Mouse (Mus musculus): ENCODE data around the gene Klkb1. TPM values are rescaled to one million over a fixed set of nuclear protein-coding genes. Genes with fewer than 3 reads are reported as not detected.

Gene Klkb1
- polyA plus RNA-seq, 1 experiment, result 0.40 TPM

DNA sequence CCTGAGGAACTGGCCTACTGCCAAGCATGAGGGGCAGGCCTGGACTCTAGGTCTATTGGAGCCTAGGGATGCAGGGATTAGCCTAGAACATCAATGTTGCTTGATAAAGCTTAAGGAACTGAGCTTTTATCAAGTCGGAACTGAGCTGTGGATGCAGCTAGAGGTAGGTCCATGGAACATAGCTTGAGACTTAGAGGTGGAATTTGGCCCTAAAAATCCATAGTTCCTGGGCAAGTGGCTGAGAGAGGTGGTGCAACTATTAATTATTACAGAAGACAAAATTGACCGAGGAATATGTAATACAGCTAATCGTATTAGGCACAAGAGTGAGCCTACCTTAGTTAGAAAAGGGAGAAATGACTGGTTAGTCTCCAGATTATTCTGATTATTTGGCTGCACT lies 9.7 kb upstream of the Klkb1 start:
- no peak overlapping the region for H3K4me3 ChIP-seq (ENCODE audit: insufficient read depth, low read depth, low read length)
- no peak overlapping the region for H3K27ac ChIP-seq (replicated peaks; ENCODE audit: low read depth, low read length)
- H3K4me1 ChIP-seq (ENCODE audit: control insufficient read depth, insufficient read depth, insufficient read length, low read length), result no peaks in the 10 kb centered on the region; the same call in 1 of the 2 replicates

DNA sequence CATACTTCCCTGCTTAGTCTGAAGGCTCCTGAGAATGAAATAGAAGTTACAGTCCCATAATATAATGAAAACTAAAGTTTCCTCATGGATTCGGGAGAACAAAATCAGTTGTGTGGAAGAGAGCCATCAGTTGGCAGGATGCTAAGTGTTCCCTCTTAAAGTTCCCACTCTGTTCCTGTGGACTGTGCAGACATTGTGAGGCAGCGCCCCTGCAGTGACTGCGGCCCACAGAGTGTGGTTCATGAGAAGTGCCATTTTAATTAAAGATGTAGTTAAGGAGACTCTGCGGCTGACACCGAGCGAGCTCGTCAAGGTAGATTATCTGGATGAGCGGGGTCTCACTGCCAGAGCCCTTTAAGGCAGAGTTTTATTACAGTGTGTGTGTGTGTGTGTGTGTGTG lies 7.7 kb upstream of the Klkb1 start:
- Histone ChIP-seq H3K4me1 (ENCODE audit: control insufficient read depth, insufficient read depth, insufficient read length, low read length) (no peaks in the 10 kb centered on the region; the same call in 1 of the 2 replicates), H3K4me3 (ENCODE audit: insufficient read depth, low read depth, low read length) (no peak overlapping the region), H3K27ac (replicated peaks; ENCODE audit: low read depth, low read length) (no peak overlapping the region)

DNA sequence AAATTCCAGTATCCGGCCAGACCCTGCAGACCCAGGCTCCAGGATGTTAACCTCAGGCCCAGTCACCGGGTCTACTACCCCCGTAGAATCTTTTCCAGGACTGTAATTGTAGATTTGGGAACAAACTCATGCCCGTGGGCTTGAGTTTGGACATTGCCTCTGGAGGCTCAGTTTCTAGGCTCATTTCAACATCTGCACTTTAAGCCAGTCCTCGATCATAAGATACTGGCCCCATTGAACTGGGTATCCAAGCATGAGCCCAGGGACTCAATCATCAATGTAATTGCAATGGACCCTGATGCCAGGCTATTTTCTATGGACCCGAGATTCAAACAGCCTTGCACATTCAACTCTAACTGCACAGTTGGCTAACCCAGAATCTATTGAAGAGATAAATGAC lies 617 bp upstream of the Klkb1 start:
- Histone ChIP-seq H3K4me1 (ENCODE audit: control insufficient read depth, insufficient read depth, insufficient read length, low read length) (no peaks in the 10 kb centered on the region), H3K27ac (replicated peaks; ENCODE audit: low read depth, low read length) (no peak overlapping the region), H3K4me3 (ENCODE audit: insufficient read depth, low read depth, low read length) (no peak overlapping the region)

DNA sequence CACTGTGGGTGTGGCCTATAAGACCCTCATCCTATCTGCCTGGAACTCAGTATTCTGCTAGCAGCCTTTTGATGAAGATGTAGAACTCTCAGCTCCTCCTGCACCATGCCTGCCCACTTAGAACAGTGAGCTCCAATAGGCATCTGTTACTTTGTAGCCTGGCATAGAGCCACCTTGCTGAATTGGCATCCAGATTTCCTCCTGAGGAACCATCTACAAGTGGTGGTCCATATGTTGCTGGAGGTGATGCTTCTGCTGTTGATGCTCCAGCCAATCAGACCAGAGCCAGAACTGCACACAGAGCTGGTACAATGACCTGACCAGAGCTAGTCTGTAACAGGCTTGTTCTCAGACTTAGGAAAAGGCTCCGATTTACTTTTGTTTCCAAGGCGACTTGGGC lies 2.9 kb downstream of the Klkb1 start:
- Histone ChIP-seq H3K4me3 (ENCODE audit: insufficient read depth, low read depth, low read length) (no peak overlapping the region), H3K27ac (replicated peaks; ENCODE audit: low read depth, low read length) (no peak overlapping the region), H3K4me1 (ENCODE audit: control insufficient read depth, insufficient read depth, insufficient read length, low read length) (no peaks in the 10 kb centered on the region)

DNA sequence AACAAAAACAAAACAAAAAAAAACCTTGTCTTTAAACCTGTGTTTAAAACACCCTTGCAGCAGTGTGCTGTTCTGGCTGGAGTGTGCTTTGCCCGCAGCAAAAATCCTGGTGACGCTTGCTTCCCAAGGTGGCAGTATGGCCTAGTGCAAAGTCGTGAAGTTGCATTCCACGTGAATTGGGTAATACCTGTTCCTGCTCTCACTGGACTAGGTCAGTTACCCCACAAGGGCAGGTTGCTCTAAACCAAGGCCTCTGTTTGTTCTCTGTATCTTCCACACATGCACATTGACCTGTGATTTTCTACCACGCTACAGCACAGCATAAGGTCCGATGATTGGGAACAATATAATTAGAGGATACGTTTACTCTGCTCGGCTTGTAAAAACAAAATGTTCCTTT lies 13.0 kb downstream of the Klkb1 start:
- Histone ChIP-seq H3K27ac (replicated peaks; ENCODE audit: low read depth, low read length) (no peak overlapping the region), H3K4me1 (ENCODE audit: control insufficient read depth, insufficient read depth, insufficient read length, low read length) (no peaks in the 10 kb centered on the region), H3K4me3 (ENCODE audit: insufficient read depth, low read depth, low read length) (no peak overlapping the region)

DNA sequence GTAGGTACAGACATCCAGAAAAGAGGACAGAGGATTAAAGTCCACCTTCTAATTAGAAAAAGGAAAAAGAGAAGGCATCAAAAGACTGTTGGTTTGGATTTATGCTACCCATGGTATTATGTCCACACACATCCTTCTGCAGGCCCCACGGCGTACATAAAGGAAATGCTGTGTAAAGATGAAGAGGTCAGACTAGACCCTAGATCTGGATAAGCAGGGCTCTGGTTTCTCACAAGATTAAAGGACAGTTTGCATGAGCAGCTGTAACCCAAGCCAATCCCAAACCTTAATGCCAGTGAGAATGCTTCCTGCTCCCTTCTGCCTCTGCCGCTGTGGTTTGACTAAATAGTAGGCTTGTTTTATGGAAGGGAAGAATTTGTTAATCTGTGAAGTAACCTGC lies 17.2 kb downstream of the Klkb1 start:
- Histone ChIP-seq H3K27ac (replicated peaks; ENCODE audit: low read depth, low read length) (no peak overlapping the region), H3K4me1 (ENCODE audit: control insufficient read depth, insufficient read depth, insufficient read length, low read length) (no peaks in the 10 kb centered on the region), H3K4me3 (ENCODE audit: insufficient read depth, low read depth, low read length) (no peak overlapping the region)

DNA sequence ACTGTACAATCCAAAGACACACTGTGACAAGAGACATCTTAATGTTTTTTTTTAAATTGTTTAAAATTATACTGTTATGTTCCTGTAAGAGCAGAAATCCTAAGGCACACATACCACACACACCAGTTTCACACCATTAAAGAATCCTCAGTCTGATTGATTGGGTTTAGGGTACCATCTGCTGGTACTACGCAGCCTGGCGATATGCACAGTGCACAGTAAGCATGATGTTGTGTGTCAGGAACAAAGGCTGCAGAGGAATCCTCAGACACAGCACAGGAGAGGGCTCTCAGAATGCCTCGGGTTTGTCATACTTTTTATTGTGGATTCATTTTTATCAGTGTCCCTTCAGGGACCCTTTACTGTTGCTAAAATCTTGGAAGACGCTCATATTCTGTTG lies 20.3 kb downstream of the Klkb1 start:
- no peak overlapping the region for H3K27ac ChIP-seq (replicated peaks; ENCODE audit: low read depth, low read length)
- no peak overlapping the region for H3K4me3 ChIP-seq (ENCODE audit: insufficient read depth, low read depth, low read length)
- no peaks in the 10 kb centered on the region for H3K4me1 ChIP-seq (ENCODE audit: control insufficient read depth, insufficient read depth, insufficient read length, low read length)

DNA sequence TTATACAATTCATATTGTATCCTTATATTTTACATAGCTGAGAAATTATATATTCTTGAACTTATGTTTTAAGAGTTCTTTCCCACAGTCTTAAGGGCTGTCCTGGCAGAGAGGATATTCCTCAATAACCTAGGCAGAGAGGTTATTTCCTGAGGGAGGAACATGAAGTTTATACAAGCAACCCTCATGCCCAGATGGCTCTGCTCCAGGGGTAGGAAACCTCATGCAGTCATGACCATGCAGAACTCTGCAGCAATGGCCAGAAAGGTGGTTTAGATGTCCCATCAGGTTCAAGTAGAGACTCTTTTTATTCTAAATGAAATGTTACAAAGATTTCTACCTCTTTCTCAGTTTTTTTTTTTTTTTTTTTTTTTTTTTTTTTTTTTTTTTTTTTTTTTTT lies 25.6 kb downstream of the Klkb1 start:
- no peaks in the 10 kb centered on the region for H3K4me1 ChIP-seq (ENCODE audit: control insufficient read depth, insufficient read depth, insufficient read length, low read length)
- no peak overlapping the region for H3K27ac ChIP-seq (replicated peaks; ENCODE audit: low read depth, low read length)

DNA sequence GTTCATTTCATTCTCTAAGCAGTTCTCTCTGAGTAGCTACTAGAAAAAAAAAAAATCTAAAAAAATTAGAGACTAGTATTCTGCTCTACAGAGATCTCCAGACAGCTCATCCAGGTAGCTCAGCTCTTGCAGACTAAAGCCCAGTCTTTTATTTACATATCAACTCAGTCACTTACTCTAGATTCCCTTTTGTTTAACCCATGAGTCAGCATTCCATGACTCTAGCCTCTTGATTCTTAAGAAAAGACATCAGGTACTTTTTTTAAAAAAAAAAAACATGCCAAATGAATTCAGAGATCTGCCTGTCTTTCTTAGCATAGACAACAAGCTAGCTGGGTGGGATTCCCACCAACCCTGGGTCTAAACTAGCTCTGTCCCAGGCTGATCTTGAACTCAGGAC lies 26.2 kb downstream of the Klkb1 start:
- Histone ChIP-seq H3K27ac (replicated peaks; ENCODE audit: low read depth, low read length) (no peak overlapping the region), H3K4me3 (ENCODE audit: insufficient read depth, low read depth, low read length) (no peak overlapping the region), H3K4me1 (ENCODE audit: control insufficient read depth, insufficient read depth, insufficient read length, low read length) (no peaks in the 10 kb centered on the region)

More for the DNA sequence above, 25.6 kb downstream of the Klkb1 start:
- no peak overlapping the region for H3K4me3 ChIP-seq (ENCODE audit: insufficient read depth, low read depth, low read length)

DNA sequence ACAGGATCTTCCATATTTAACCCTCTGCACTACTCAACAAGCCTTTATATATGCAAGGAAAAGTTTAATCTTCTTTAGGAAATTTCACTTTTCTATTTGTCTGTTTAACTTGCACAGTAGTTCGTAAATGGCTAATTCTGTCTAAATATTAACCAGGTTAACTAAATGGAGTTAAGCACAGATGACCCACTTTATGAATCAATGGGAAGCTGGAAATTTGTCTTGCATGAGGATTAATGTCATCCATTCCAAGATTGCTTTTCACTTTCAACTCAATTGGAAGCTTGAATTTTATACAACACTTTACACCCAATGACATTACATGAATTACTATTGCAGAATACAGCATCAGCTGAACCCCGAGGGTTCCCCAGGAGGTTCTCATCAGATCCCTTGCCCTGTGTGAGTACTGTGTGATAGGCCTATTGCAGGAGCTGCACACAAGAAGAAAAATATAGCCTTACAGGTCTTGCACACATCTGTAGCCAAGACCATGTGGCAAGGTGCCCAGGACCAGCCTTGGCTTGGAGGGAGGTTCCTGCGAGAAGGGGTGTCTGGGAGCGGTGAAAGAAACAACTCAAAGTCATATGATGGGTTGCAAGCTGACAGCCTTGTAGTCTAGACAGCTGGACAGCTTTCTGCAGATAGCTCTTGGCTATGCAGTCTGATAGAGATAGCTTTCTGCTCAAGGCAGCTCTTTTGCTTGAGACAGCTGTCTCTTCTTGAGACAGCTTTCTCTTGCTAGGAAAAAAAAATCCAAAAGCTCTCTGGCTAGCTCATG lies 26.9 kb downstream of the Klkb1 start:
- Histone ChIP-seq H3K27ac (replicated peaks; ENCODE audit: low read depth, low read length) (no peak overlapping the region), H3K4me1 (ENCODE audit: control insufficient read depth, insufficient read depth, insufficient read length, low read length) (no peaks in the 10 kb centered on the region)

DNA sequence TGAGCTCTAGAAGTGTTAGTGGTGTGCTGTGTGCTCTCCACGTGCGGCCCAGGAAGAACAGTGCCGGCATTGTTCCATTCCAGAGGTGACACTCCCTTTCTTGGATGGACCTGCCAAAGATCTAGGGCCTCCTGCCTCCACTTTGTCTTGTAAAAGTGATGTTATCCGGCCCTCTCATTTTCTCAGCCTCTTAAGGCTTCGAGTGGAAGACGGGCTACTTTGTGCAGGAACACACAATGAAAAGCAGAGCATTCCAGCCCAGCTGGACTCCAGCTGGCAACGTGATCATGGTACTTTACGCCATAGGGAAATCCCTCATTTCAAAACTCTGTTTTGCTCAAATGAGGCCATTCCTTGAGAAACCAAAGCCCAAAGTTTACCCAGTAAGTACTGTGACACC lies 27.7 kb downstream of the Klkb1 start:
- H3K4me1 ChIP-seq (ENCODE audit: control insufficient read depth, insufficient read depth, insufficient read length, low read length), result no peaks in the 10 kb centered on the region
- H3K4me3 ChIP-seq (ENCODE audit: insufficient read depth, low read depth, low read length), result no peak overlapping the region
- H3K27ac ChIP-seq (replicated peaks; ENCODE audit: low read depth, low read length), result no peak overlapping the region

More for the DNA sequence above, 26.9 kb downstream of the Klkb1 start:
- no peak overlapping the region for H3K4me3 ChIP-seq (ENCODE audit: insufficient read depth, low read depth, low read length)

DNA sequence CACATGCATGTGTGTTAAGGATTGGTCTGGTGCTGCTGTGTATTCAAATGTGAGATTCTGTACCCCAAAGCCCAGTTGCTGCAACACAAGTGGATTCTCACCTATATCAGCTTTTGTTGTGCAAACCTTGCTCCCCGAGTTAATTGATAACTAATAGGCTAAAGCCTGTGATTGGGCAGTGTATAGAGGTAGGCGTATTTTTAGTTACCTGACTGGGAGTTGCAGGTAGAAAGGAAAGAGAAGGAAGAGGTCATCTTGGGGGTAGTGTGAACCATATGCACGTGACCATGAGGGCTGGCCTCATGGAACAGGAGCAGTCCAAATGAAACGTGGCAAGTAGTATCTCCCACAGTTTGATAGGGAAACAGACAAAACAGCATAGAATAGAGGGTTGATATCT lies 29.7 kb downstream of the Klkb1 start:
- H3K4me1 ChIP-seq (ENCODE audit: control insufficient read depth, insufficient read depth, insufficient read length, low read length), result no peaks in the 10 kb centered on the region
- no peak overlapping the region for H3K27ac ChIP-seq (replicated peaks; ENCODE audit: low read depth, low read length)
- no peak overlapping the region for H3K4me3 ChIP-seq (ENCODE audit: insufficient read depth, low read depth, low read length)

DNA sequence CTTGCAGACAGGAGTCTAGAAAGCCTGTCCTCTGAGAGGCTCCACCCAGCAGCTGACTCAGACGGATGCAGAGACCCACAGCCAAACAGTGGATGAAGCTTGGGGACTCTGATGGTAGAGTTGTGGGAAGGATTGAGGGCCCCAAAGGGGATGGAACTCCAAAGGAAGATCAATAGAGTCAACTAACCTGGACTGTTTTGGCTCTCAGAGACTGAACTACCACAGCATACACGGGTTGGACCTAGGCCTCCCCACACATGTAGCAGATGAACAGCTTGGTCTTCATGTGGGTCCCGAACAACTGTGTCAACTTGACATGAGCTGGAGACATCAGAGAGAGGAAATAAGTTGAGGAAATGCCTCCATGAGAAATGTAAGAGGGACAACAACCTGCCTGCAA lies 31.8 kb downstream of the Klkb1 start:
- no peak overlapping the region for H3K4me3 ChIP-seq (ENCODE audit: insufficient read depth, low read depth, low read length)
- no peak overlapping the region for H3K27ac ChIP-seq (replicated peaks; ENCODE audit: low read depth, low read length)
- no peaks in the 10 kb centered on the region for H3K4me1 ChIP-seq (ENCODE audit: control insufficient read depth, insufficient read depth, insufficient read length, low read length)

DNA sequence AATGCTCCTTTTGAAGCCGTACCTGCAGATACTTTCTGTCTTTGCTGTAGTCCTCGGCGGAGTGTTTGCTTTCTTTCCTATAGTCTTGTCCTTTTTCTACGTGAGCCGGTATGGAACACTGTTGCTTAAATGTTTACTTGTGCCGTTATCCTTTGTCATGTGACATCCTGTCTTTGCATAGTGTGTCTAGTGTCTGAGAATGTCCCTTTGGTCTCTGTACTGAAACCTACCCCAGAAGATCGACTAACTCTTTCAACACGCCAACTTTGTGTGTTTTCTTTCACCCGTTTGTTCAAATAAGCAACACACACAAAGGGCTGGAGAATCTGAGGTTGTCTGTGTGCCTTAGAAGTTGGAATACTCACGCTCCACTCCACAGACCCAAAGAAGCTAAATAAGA lies 32.7 kb downstream of the Klkb1 start, which contains the start of gene F11:
TSS of gene F11 (minus strand) at position 112 of the 400 bp plus-strand sequence.
- no peak within 1 kb of the TSS for H3K27ac ChIP-seq (replicated peaks; ENCODE audit: low read depth, low read length)
- no peak within 1 kb of the TSS for H3K4me3 ChIP-seq (ENCODE audit: insufficient read depth, low read depth, low read length)
- no peaks in the 10 kb centered on the region for H3K4me1 ChIP-seq (ENCODE audit: control insufficient read depth, insufficient read depth, insufficient read length, low read length)

DNA sequence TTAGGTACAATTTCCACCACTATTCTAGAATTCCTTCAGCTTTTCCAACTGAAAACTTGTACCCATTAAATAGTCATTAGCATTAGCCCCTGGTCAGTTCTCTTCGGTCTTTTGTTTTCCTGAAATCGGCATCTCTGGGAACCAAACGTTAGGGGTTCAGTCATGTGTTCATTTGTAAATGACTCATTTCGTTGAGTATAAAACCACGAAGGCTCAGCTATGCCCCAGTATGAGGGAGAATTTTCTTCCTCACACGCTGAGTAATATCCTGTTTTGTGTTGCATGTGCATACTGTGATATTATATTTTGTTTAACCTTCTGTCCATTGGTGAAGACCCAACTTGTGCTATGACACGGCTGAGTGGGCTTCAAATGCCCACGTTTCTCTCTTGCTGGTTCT lies 36.2 kb downstream of the Klkb1 start:
- no peaks in the 10 kb centered on the region for H3K4me1 ChIP-seq (ENCODE audit: control insufficient read depth, insufficient read depth, insufficient read length, low read length)
- H3K27ac ChIP-seq (replicated peaks; ENCODE audit: low read depth, low read length), result no peak overlapping the region
- no peak overlapping the region for H3K4me3 ChIP-seq (ENCODE audit: insufficient read depth, low read depth, low read length)

DNA sequence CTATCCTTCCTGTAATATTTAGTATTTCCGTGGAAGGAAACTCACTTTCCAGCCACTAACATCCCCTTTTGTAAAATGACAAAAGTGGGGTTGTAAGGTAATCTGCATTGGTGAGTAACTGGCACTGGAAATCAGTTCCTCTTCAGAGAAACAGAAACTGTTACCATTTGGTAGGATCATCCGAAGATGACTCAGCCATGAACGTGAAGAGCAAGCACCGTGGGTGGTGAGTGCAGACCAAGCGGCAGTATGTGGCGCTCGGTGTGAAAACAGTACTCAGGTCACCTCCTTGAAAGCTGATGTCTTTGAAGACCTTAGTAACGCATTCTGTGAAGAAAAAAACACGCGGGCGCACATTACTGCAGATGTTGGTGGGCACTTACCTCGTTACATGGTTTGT lies 39.6 kb downstream of the Klkb1 start:
- H3K4me1 ChIP-seq (ENCODE audit: control insufficient read depth, insufficient read depth, insufficient read length, low read length), result no peaks in the 10 kb centered on the region
- H3K27ac ChIP-seq (replicated peaks; ENCODE audit: low read depth, low read length), result no peak overlapping the region
- H3K4me3 ChIP-seq (ENCODE audit: insufficient read depth, low read depth, low read length), result no peak overlapping the region
